Mouse (Mus musculus) megakaryocyte, embryonic 14.5 days (primary cell): ENCODE results near the gene Gja10.

Source experiments
- FLI1 ChIP-seq: IDR thresholded peaks from 2 replicates; pipeline ENCODE4 v1.6.1; 2012; ENCODE audit warnings: low read length, inconsistent platforms, mixed read lengths
- GATA1 ChIP-seq: IDR thresholded peaks from 3 replicates; pipeline ENCODE4 v1.6.1; 2012; ENCODE audit warnings: mixed read lengths, low read length, inconsistent platforms, borderline replicate concordance

GRCm38 (mm10) chr4:32586596-32586995, 16.0 kb downstream of the Gja10 start:
- no peak for TF ChIP-seq GATA1
- no peak for TF ChIP-seq FLI1
